Mouse (Mus musculus) CH12.LX (cell line): ENCODE measurements at regions not wholly inside any gene's neighbourhood (a gene's known extent, or its start where the extent isn't known, plus 50 kb on each side); places are given as distances from the start of the nearest gene placed in this dataset.

Experiments
- DNase-seq: peaks from one replicate; pipeline ENCODE4 v3.0.0-alpha.2; 2013; ENCODE audit errors: extremely low read depth
- H3K27ac ChIP-seq: 2 replicates; pipeline ENCODE4 v1.5.1; 2012; ENCODE audit warnings: low read depth, mild to moderate bottlenecking, control low read depth, moderate library complexity; ENCODE audit not compliant: insufficient read depth
- H3K27me3 ChIP-seq: replicated peaks from 2 replicates; pipeline ENCODE3; 2012; ENCODE audit warnings: inconsistent platforms
- H3K36me3 ChIP-seq, 2 experiments: replicated peaks in 1 of 2; 2 replicates each; pipeline versions ENCODE3 to v1.6.1; 2012; ENCODE audit warnings: inconsistent platforms in 1 of 2, low read length in 1 of 2, mild to moderate bottlenecking in 1 of 2, mixed read lengths in 1 of 2, moderate library complexity in 1 of 2; ENCODE audit not compliant: control insufficient read depth in 1 of 2, insufficient read depth in 1 of 2
- H3K4me1 ChIP-seq, 2 experiments: 2 replicates each; pipeline ENCODE4 v1.6.1; 2012; ENCODE audit warnings: inconsistent platforms in 1 of 2, moderate library complexity in 1 of 2; ENCODE audit not compliant: insufficient read depth in 2 of 2, control insufficient read depth in 1 of 2
- H3K4me2 ChIP-seq: 2 replicates; pipeline ENCODE4 v1.6.1; 2012; ENCODE audit warnings: low read depth, mild to moderate bottlenecking, control low read depth; ENCODE audit not compliant: poor library complexity, insufficient read depth, severe bottlenecking
- H3K4me3 ChIP-seq, 3 experiments: fragments of 150-350 bp in 1 of 3; sonication (generic) in 1 of 3; replicated peaks in 1 of 3; 2 replicates each; pipeline versions ENCODE3 to v1.5.1; 2011 to 2012; ENCODE audit warnings: low read depth in 2 of 3, low read length in 2 of 3, mild to moderate bottlenecking in 2 of 3, moderate library complexity in 2 of 3, control low read depth in 1 of 3, improper control_type of control experiment in 1 of 3, inconsistent platforms in 1 of 3, mixed read lengths in 1 of 3; ENCODE audit not compliant: poor library complexity in 1 of 3
- H3K79me2 ChIP-seq: replicated peaks from 2 replicates; pipeline ENCODE4 v1.6.1; 2012; ENCODE audit warnings: mild to moderate bottlenecking, moderate library complexity; ENCODE audit not compliant: control insufficient read depth, poor library complexity, insufficient read depth, severe bottlenecking; ENCODE audit errors: extremely low read depth
- H3K9ac ChIP-seq: 2 replicates; pipeline ENCODE4 v1.6.1; 2012; ENCODE audit warnings: low read depth, mild to moderate bottlenecking, control low read depth, moderate library complexity; ENCODE audit not compliant: insufficient read depth
- H3K9me3 ChIP-seq: replicated peaks from 2 replicates; pipeline ENCODE3; 2012; ENCODE audit warnings: low read length, inconsistent platforms, mixed read lengths
- BHLHE40 ChIP-seq: IDR thresholded peaks from 2 replicates; pipeline ENCODE4 v1.6.1; 2011; ENCODE audit warnings: mild to moderate bottlenecking, low read depth, low read length, improper control_type of control experiment
- CHD2 ChIP-seq: IDR thresholded peaks from 2 replicates; pipeline ENCODE4 v1.6.1; 2011; ENCODE audit warnings: low read length, improper control_type of control experiment
- E2F4 ChIP-seq: IDR thresholded peaks from 2 replicates; pipeline ENCODE4 v1.6.1; 2011; ENCODE audit warnings: low read depth, low read length, improper control_type of control experiment; ENCODE audit not compliant: insufficient replicate concordance
- ELF1 ChIP-seq: IDR thresholded peaks from 2 replicates; pipeline ENCODE4 v1.6.1; 2014; ENCODE audit warnings: low read depth, mild to moderate bottlenecking, inconsistent platforms, low read length, improper control_type of control experiment
- EP300 ChIP-seq: IDR thresholded peaks from 2 replicates; pipeline ENCODE4 v1.6.1; 2011; ENCODE audit warnings: low read length, improper control_type of control experiment
- HCFC1 ChIP-seq: IDR thresholded peaks from 2 replicates; pipeline ENCODE4 v1.6.1; 2012; ENCODE audit warnings: low read depth, mild to moderate bottlenecking, inconsistent platforms, low read length, improper control_type of control experiment
- JUN ChIP-seq: IDR thresholded peaks from 2 replicates; pipeline ENCODE4 v1.6.1; 2011; ENCODE audit warnings: low read depth, mild to moderate bottlenecking, low read length, improper control_type of control experiment, moderate library complexity; ENCODE audit not compliant: insufficient read depth
- MAX ChIP-seq: IDR thresholded peaks from 2 replicates; pipeline ENCODE4 v1.6.1; 2011; ENCODE audit warnings: low read length, improper control_type of control experiment
- MAZ ChIP-seq: IDR thresholded peaks from 2 replicates; pipeline ENCODE4 v1.6.1; 2012; ENCODE audit warnings: low read depth, mild to moderate bottlenecking, inconsistent platforms, low read length, improper control_type of control experiment, moderate library complexity
- MEF2A ChIP-seq: IDR thresholded peaks from 2 replicates; pipeline ENCODE4 v1.6.1; 2014; ENCODE audit warnings: low read depth, mild to moderate bottlenecking, inconsistent platforms, low read length, improper control_type of control experiment, borderline replicate concordance
- MXI1 ChIP-seq: IDR thresholded peaks from 2 replicates; pipeline ENCODE4 v1.6.1; 2011; ENCODE audit warnings: mild to moderate bottlenecking, low read depth, low read length, improper control_type of control experiment
- NELFE ChIP-seq: IDR thresholded peaks from 2 replicates; pipeline ENCODE4 v1.6.1; 2011; ENCODE audit warnings: low read depth, low read length, improper control_type of control experiment
- NRF1 ChIP-seq: IDR thresholded peaks from 2 replicates; pipeline ENCODE4 v1.6.1; 2014; ENCODE audit warnings: low read depth, mild to moderate bottlenecking, inconsistent platforms, low read length, improper control_type of control experiment, moderate library complexity
- PAX5 ChIP-seq: IDR thresholded peaks from 2 replicates; pipeline ENCODE4 v1.6.1; 2012; ENCODE audit warnings: low read length, inconsistent platforms, mixed read lengths
- RCOR1 ChIP-seq: conservative IDR thresholded peaks from 2 replicates; pipeline ENCODE4 v1.6.1; 2012; ENCODE audit warnings: low read depth, mild to moderate bottlenecking, inconsistent platforms, low read length, improper control_type of control experiment
- TCF12 ChIP-seq: IDR thresholded peaks from 2 replicates; pipeline ENCODE4 v1.6.1; 2014; ENCODE audit warnings: low read depth, mild to moderate bottlenecking, inconsistent platforms, low read length, improper control_type of control experiment
- UBTF ChIP-seq: IDR thresholded peaks from 2 replicates; pipeline ENCODE4 v1.6.1; 2012; ENCODE audit warnings: low read depth, mild to moderate bottlenecking, inconsistent platforms, low read length, improper control_type of control experiment, moderate library complexity
- USF2 ChIP-seq: conservative IDR thresholded peaks from 2 replicates; pipeline ENCODE4 v1.6.1; 2011; ENCODE audit warnings: low read depth, low read length, improper control_type of control experiment
- dilution Hi-C: fragments of 300-500 bp; cut with MboI; formaldehyde crosslinking; loops from 2 replicates; pipeline ENCODE4 v1.14.3; 2020; ENCODE audit warnings: low sequenced_read_pairs; ENCODE audit not compliant: extremely low pct_unique_long_range_greater_than_20kb, extremely low pct_ligation_motif_present
- in situ Hi-C: fragments of 300-500 bp; cut with MboI; formaldehyde crosslinking; loops from 3 replicates; pipeline ENCODE4 v1.14.3; 2019; ENCODE audit warnings: low sequenced_read_pairs, low pct_ligation_motif_present, low pct_unique_long_range_greater_than_20kb, mixed read lengths

DNA sequence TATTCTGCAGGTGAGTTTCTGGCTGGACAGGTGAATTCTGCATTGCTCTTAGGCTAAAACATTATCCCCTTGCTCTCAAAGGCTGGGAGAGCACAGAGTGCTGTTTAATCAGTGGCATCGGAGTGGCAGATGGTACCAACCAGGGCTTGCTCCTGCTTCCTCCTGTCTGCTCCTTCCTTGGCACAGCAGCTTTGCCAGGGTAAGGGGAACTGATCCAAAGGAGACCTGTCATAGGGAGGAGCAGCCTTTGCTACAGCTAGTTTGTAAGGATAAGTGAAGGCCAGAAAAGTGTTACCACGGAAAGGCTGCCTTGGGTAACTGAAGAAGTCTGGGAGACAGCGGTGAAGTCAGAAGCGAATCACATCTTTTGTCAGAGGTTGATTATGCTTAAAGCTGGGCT, 57.0 kb upstream of the Kctd3 start:
- TF ChIP-seq NRF1 (no peak), CHD2 (no peak), ELF1 (no peak), RCOR1 (no peak), PAX5 (no peak), MXI1 (no peak), JUN (no peak), USF2 (no peak), MAX (no peak), TCF12 (no peak), UBTF (no peak), BHLHE40 (no peak), HCFC1 (no peak), EP300 (no peak), E2F4 (no peak), MAZ (no peak), NELFE (no peak)
- Histone ChIP-seq H3K36me3 (no peaks in the 10 kb centered on the region), H3K4me2 (no peak overlapping the region), H3K27ac (no peak overlapping the region), H3K9ac (no peak overlapping the region), H3K4me3 (no peak overlapping the region), H3K9me3 (no peaks in the 10 kb centered on the region), H3K27me3 (no peaks in the 10 kb centered on the region), H3K79me2 (no peaks in the 10 kb centered on the region), H3K4me1 (peaks cover 0 to 3% of the 10 kb centered on the region in 2 experiments; a peak in 2 of 4 replicates)
- in situ Hi-C loops, result no loop called here
- DNase-seq, result no peak
- dilution Hi-C loops, result no loop called here

DNA sequence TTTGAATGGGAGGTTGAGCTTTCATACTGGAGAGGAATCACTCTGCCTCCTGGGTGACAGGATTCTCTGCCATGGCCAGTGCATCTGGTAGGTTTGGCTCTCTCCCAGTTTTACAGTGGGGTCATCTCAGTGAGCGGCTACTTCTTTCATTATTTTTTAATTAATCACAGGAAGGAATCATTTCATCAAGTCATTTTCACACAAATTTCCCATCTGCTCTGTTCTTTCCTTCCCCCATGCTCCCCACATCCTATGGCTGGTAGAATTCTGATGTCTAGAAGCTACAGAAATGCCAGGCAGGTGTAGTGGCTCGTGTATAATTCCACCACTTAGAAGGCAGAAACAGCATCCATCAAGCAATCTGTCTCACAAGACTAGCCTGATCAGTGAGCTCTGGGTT, 56.1 kb upstream of the Kctd3 start:
- Histone ChIP-seq H3K27ac (no peak overlapping the region), H3K9me3 (no peaks in the 10 kb centered on the region), H3K4me2 (no peak overlapping the region), H3K4me3 (no peak overlapping the region), H3K9ac (no peak overlapping the region), H3K27me3 (no peaks in the 10 kb centered on the region), H3K4me1 (no peaks in the 10 kb centered on the region), H3K79me2 (no peaks in the 10 kb centered on the region), H3K36me3 (no peaks in the 10 kb centered on the region)
- dilution Hi-C loops (no loop called here), in situ Hi-C loops (no loop called here)
- TF ChIP-seq MEF2A (no peak), NELFE (no peak)
- no peak for DNase-seq
